Mouse (Mus musculus) heart, adult 2 months (tissue): ENCODE results near the gene Ntpcr. TPM values are rescaled to one million over a fixed set of nuclear protein-coding genes. Genes with fewer than 3 reads are reported as not detected.

Experiments used
- DNase-seq, 2 experiments: peaks; one replicate each; pipeline ENCODE4 v3.0.0; 2021
- H3K27ac ChIP-seq: fragments of 200-600 bp; 2 replicates; pipeline ENCODE4 v1.8.1; 2022
- H3K27me3 ChIP-seq: fragments of 200-500 bp; 2 replicates; pipeline ENCODE4 v1.6.1; 2012; ENCODE audit warnings: mild to moderate bottlenecking, low read length, inconsistent platforms, mixed read lengths; ENCODE audit not compliant: control insufficient read depth, insufficient read depth
- H3K36me3 ChIP-seq: fragments of 200-500 bp; 2 replicates; pipeline ENCODE4 v1.6.1; 2012; ENCODE audit warnings: low read length, inconsistent platforms; ENCODE audit not compliant: control insufficient read depth, insufficient read depth
- H3K4me1 ChIP-seq: fragments of 200-500 bp; 2 replicates; pipeline ENCODE4 v1.6.1; 2011; ENCODE audit warnings: low read length; ENCODE audit not compliant: control insufficient read depth, insufficient read depth
- H3K4me3 ChIP-seq: fragments of 200-600 bp; 2 replicates; pipeline ENCODE4 v1.8.1; 2022
- H3K79me2 ChIP-seq: fragments of 200-500 bp; replicated peaks from 2 replicates; pipeline ENCODE4 v1.6.1; 2012; ENCODE audit warnings: mild to moderate bottlenecking, inconsistent platforms, low read length, moderate library complexity, mixed read lengths; ENCODE audit not compliant: control insufficient read depth, insufficient read depth
- H3K9ac ChIP-seq: fragments of 200-500 bp; 2 replicates; pipeline ENCODE4 v1.6.1; 2012; ENCODE audit warnings: low read depth, mild to moderate bottlenecking, control low read depth, inconsistent platforms, low read length, mixed read lengths
- CTCF ChIP-seq: fragments of 200-600 bp; IDR thresholded peaks from 2 replicates; pipeline ENCODE4 v1.8.1; 2022; ENCODE audit warnings: antibody characterized with exemption, mild to moderate bottlenecking, moderate library complexity
- EP300 ChIP-seq: fragments of 200-500 bp; IDR thresholded peaks from 2 replicates; pipeline ENCODE4 v1.6.1; 2011; ENCODE audit warnings: low read depth, low read length, control low read depth; ENCODE audit not compliant: insufficient read depth
- POLR2A ChIP-seq: fragments of 200-500 bp; IDR thresholded peaks from 2 replicates; pipeline ENCODE4 v1.6.1; 2011; ENCODE audit warnings: mild to moderate bottlenecking, low read depth, low read length, control low read depth; ENCODE audit not compliant: insufficient read depth
- WGBS: fragments of 180-500 bp; shearing (Covaris S2); methylation state at CpG from one replicate; pipeline ENCODE4 v1.1.7; 2018; 5-methylcytosine and 5-hydroxymethylcytosine counted together
- intact Hi-C: fragments of 180-260 bp; cut with DNase I; formaldehyde crosslinking; loops from one replicate; pipeline ENCODE4 v1.15.1; 2025
- polyA plus RNA-seq: library from polyadenylated mRNA; depleted of rRNA; stranded (reverse); fragments of >200 nt; gene quantifications from 2 replicates; pipeline ENCODE4 v1.2.3, GENCODE M21; 2012; rRNA removed
- total RNA-seq, 2 experiments: library from RNA; stranded (reverse); gene quantifications; 2 replicates each; pipeline ENCODE4 v1.2.3; 2021

Gene Ntpcr
- total and polyA plus RNA-seq, 3 experiments: 12.3 to 20.8 (median 13.9) TPM

- Histone ChIP-seq H3K36me3 (no peaks in the 10 kb centered on the region), H3K79me2 (no peaks in the 10 kb centered on the region), H3K4me1 (no peaks in the 10 kb centered on the region), H3K9ac (no peak overlapping the region), H3K27ac (no peak overlapping the region), H3K27me3 (no peaks in the 10 kb centered on the region), H3K4me3 (no peak overlapping the region)
- no peak for DNase-seq
- TF ChIP-seq EP300 (no peak), CTCF (no peak), POLR2A (no peak)
- intact Hi-C loops: no loop called here
- WGBS: 66% methylated on average over 8 of the region's 8 CpGs
These were observed 49.9 kb downstream of the Ntpcr start for GRCm38 (mm10) chr8:125779656-125780055.

DNA sequence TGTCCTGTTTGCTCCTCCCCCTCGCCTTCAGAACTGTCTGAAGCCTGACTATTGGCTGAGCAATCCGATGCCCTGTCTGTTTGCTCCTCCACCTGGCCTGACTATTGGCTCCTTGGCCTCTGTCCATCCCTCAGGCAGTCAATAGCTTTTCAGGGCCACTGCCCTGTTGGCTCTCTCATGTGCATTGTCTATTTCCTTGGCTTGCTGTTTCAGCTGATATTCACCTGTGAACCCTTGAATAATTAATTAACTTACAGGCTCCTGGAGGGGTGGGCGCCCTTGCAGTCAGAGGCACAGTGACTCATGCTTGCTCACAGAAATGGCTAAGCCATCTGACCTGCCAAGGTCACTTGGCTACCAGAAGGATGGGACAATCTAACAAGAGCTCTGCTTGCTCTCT lies 52.4 kb downstream of the Ntpcr start:
- H3K27ac ChIP-seq: no peak overlapping the region
- intact Hi-C loops: no loop called here
- H3K4me1 ChIP-seq: no peaks in the 10 kb centered on the region
- H3K79me2 ChIP-seq: no peaks in the 10 kb centered on the region
- H3K4me3 ChIP-seq: no peak overlapping the region
- no peak for DNase-seq
- no peaks in the 10 kb centered on the region for H3K36me3 ChIP-seq
- no peak overlapping the region for H3K9ac ChIP-seq
- 84% methylated on average over 3 of the region's 3 CpGs for WGBS
- H3K27me3 ChIP-seq: no peaks in the 10 kb centered on the region
- no peak for TF ChIP-seq EP300

DNA sequence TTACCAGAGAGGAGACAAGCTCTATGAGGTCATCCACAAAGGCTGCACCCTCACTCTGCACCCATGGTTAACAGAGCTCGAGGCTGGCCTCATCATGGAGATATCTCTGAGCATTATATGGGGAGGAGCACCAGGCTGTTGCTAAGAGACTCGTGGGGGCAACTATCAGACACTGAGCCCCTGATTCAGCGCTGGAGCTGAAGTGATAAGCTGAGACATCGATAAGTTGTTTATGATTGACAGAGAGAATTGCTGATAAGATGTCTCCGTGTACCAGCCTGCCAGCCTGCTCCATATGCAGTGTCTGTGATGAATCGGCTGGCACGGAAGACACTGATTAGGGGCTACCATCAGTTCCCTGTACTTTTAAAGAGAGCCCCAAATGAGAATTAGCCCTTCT lies 57.1 kb downstream of the Ntpcr start:
- Histone ChIP-seq H3K4me1 (no peaks in the 10 kb centered on the region), H3K4me3 (no peak overlapping the region), H3K79me2 (no peaks in the 10 kb centered on the region), H3K27me3 (no peaks in the 10 kb centered on the region), H3K36me3 (no peaks in the 10 kb centered on the region), H3K9ac (no peak overlapping the region), H3K27ac (no peak overlapping the region)
- no peak for TF ChIP-seq CTCF
- no peak for TF ChIP-seq EP300
- no peak for TF ChIP-seq POLR2A
- intact Hi-C loops: no loop called here
- DNase-seq: no peak
- 56% methylated on average over 7 of the region's 7 CpGs for WGBS

DNA sequence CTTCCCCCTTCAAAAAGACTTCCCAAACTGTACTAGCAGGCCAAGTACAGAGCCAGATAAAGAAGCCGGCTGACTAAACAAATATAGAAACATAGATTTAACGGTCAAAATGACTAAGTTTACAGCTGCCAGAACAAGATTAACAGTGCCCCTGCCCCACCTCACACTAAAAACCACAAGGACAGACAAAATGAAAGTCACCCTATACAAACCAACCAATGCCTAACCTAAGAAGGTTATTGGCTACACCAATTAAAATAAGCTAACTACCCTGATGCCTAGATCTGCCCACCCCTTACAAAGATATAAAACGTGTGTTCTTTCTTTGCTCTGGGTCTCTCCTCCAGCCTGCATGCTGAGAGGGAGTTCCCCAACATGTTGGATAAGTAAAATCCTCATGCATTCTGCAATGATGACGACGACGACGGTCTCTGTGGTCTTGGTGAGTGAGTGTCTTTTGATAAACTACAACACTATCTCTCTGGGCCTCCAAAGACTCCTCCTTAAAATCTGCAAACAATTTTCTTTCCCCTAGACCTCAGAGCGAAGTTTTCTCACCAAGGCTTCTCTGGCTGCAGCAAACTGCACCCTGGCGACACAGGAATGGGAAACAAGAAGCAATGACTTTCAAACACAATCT lies 63.2 kb downstream of the Ntpcr start:
- no peaks in the 10 kb centered on the region for H3K4me1 ChIP-seq
- H3K79me2 ChIP-seq: no peaks in the 10 kb centered on the region
- TF ChIP-seq CTCF (no peak), POLR2A (no peak), EP300 (no peak)
- no peaks in the 10 kb centered on the region for H3K36me3 ChIP-seq
- intact Hi-C loops: no loop called here
- no peak overlapping the region for H3K4me3 ChIP-seq
- WGBS: 59% methylated on average over 9 of the region's 9 CpGs
- H3K9ac ChIP-seq: no peak overlapping the region
- no peak for DNase-seq
- no peak overlapping the region for H3K27ac ChIP-seq
- no peaks in the 10 kb centered on the region for H3K27me3 ChIP-seq

- TF ChIP-seq EP300: no peak
- no peak for TF ChIP-seq CTCF
- TF ChIP-seq POLR2A: no peak
- H3K4me1 ChIP-seq: no peaks in the 10 kb centered on the region
- no peak overlapping the region for H3K4me3 ChIP-seq
- 73% methylated on average over 2 of the region's 2 CpGs for WGBS
- no peaks in the 10 kb centered on the region for H3K36me3 ChIP-seq
- intact Hi-C loops: no loop called here
- H3K9ac ChIP-seq: no peak overlapping the region
- H3K27me3 ChIP-seq: no peaks in the 10 kb centered on the region
- DNase-seq: no peak
- H3K79me2 ChIP-seq: no peaks in the 10 kb centered on the region
- no peak overlapping the region for H3K27ac ChIP-seq
These were observed 65.6 kb downstream of the Ntpcr start for GRCm38 (mm10) chr8:125795341-125795740.

DNA sequence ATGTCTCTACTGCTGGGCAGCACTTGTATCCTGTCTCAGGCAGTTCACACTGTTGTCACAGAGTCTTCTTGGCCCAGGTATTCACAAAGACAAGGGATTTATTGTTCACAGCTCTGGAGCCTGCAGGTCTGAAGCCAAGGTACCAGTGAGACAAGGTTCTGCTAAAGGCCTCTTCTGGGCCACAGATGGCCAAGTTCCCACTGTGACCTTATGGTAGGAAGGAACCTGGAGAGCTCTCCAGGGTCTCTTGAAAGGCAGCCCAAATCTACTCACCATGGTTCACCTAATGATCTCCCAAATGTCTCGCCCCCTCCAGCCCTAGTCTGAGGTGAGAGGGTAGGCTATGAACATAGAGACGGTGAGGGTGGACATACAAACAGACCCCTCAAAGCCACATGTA lies 67.2 kb downstream of the Ntpcr start:
- no peak for DNase-seq
- H3K27me3 ChIP-seq: no peaks in the 10 kb centered on the region
- no peak for TF ChIP-seq POLR2A
- TF ChIP-seq EP300: no peak
- TF ChIP-seq CTCF: no peak
- no peak overlapping the region for H3K4me3 ChIP-seq
- H3K36me3 ChIP-seq: no peaks in the 10 kb centered on the region
- intact Hi-C loops: no loop called here
- no peaks in the 10 kb centered on the region for H3K79me2 ChIP-seq
- H3K4me1 ChIP-seq: no peaks in the 10 kb centered on the region
- WGBS: 86% methylated on average over 2 of the region's 2 CpGs
- H3K9ac ChIP-seq: no peak overlapping the region
- no peak overlapping the region for H3K27ac ChIP-seq

Other genes starting within 250 kb of the Ntpcr start
- gene Sipa1l2, start 160.2 kb upstream of the Ntpcr start, total RNA-seq: 10 to 100 TPM; 42.9 to 45.4 TPM
- 27.0 and 40.5 TPM in 2 replicates for gene Sipa1l2, start 160.2 kb upstream of the Ntpcr start, polyA plus RNA-seq
- gene Map10, start 60.1 kb upstream of the Ntpcr start, total RNA-seq: 1 to 10 TPM; 4.9 to 5.9 TPM
- 1.5 and 2.6 TPM in 2 replicates for gene Map10, start 60.1 kb upstream of the Ntpcr start, polyA plus RNA-seq
- under 1 TPM; 0.34 to 0.36 TPM for gene Pcnx2, start 168.4 kb downstream of the Ntpcr start, total RNA-seq
- 0.79 and 0.86 TPM in 2 replicates for gene Pcnx2, start 168.4 kb downstream of the Ntpcr start, polyA plus RNA-seq
- gene Map3k21, start 180.5 kb downstream of the Ntpcr start, total RNA-seq: 1 to 10 TPM in 1 of 2 experiments, under 1 TPM in 1; 0.66 to 1.1 TPM
- gene Map3k21, start 180.5 kb downstream of the Ntpcr start, polyA plus RNA-seq: 0.50 and 0.51 TPM in 2 replicates